Mouse (Mus musculus): ENCODE measurements around the gene Ccnf.

GRCm38 (mm10) chr17:24250988-24251319, 330 bp downstream of the Ccnf start:
- TF ChIP-seq CTCF (IDR thresholded peaks at IDR 0.05): no peak
- TF ChIP-seq EP300 (IDR thresholded peaks at IDR 0.05): no peak
